Mouse (Mus musculus): ENCODE measurements around the gene Nol10. TPM values are rescaled to one million over a fixed set of nuclear protein-coding genes. Genes with fewer than 3 reads are reported as not detected.

The Nol10 gene
- polyA plus RNA-seq, 1 experiment = 6.3 TPM

- no peak overlapping the region for H3K27ac ChIP-seq (ENCODE audit: control insufficient read depth, insufficient read depth, low read length)
- 96% methylated on average over 2 of the region's 2 CpGs for WGBS
- H3K4me1 ChIP-seq (replicated peaks; ENCODE audit: control insufficient read depth, insufficient read depth, low read length) = no peaks in the 10 kb centered on the region
- no peak for DNase-seq
- H3K27me3 ChIP-seq (ENCODE audit: control insufficient read depth, insufficient read depth, low read length) = no peaks in the 10 kb centered on the region
- TF ChIP-seq CTCF (IDR thresholded peaks at IDR 0.05; ENCODE audit: borderline replicate concordance, control insufficient read depth, extremely low read depth, insufficient read depth, low read length, poor library complexity) (no peak), POLR2A (IDR thresholded peaks at IDR 0.05; ENCODE audit: control insufficient read depth, extremely low read depth, insufficient read depth, low read length, poor library complexity) (no peak)
- H3K36me3 ChIP-seq (ENCODE audit: control insufficient read depth, insufficient read depth, low read length) = peaks cover under 1% of the 10 kb centered on the region; the same call in 1 of the 2 replicates
- no peak overlapping the region for H3K4me3 ChIP-seq (ENCODE audit: control insufficient read depth, insufficient read depth, low read length)
Observed at GRCm38 (mm10) chr12:17411242-17411641, 63.0 kb downstream of the Nol10 start.

DNA sequence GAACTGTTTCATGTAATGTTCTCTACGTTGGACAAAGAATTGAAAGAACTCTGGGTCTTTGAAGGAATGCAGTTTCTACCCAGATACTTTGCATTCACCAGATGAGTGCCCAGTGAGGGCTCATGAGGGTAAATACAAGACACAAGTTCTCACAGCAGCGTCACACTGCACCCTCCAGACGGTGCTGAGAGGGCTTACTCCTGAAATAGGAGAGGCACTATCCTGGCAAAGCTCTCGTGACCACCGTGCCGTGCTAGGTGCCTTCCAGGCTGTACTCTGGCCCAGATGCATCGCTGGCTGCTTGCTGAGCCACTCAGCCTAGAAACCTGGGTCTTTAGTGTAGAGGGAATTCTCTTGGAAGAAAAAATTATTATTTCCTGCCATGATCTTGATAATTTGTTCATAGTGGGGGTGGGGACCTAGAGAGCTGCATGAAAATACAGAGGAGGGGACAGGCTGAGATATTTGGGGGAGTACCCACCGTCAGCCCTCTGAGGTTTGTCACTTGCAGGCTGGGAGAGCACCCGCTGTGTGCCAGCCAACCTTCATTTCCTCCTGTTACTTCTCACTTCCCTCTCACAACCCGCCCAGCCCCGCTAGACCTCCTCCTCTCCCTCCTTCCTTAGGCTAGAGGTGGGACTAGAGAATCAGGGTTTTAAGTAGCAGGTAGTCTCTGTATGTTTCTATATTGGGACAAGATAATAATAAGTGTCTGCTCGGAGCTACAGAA is 63.7 kb downstream of the Nol10 start:
- H3K36me3 ChIP-seq (ENCODE audit: control insufficient read depth, insufficient read depth, low read length) = peaks cover 4% of the 10 kb centered on the region; the same call in 1 of the 2 replicates
- no peaks in the 10 kb centered on the region for H3K27me3 ChIP-seq (ENCODE audit: control insufficient read depth, insufficient read depth, low read length)
- H3K4me3 ChIP-seq (ENCODE audit: control insufficient read depth, insufficient read depth, low read length) = no peak overlapping the region
- DNase-seq = peak; percentile 5
- H3K4me1 ChIP-seq (replicated peaks; ENCODE audit: control insufficient read depth, insufficient read depth, low read length) = no peaks in the 10 kb centered on the region
- TF ChIP-seq POLR2A (IDR thresholded peaks at IDR 0.05; ENCODE audit: control insufficient read depth, extremely low read depth, insufficient read depth, low read length, poor library complexity) = no peak
- TF ChIP-seq CTCF (IDR thresholded peaks at IDR 0.05; ENCODE audit: borderline replicate concordance, control insufficient read depth, extremely low read depth, insufficient read depth, low read length, poor library complexity) = no peak
- H3K27ac ChIP-seq (ENCODE audit: control insufficient read depth, insufficient read depth, low read length) = no peak overlapping the region
- 44% methylated on average over 12 of the region's 12 CpGs for WGBS

- 97% methylated on average over 7 of the region's 7 CpGs for WGBS
- H3K36me3 ChIP-seq (ENCODE audit: control insufficient read depth, insufficient read depth, low read length) = peaks cover 7% of the 10 kb centered on the region; the same call in 1 of the 2 replicates
Observed at GRCm38 (mm10) chr12:17414734-17415133, 66.5 kb downstream of the Nol10 start.

GRCm38 (mm10) chr12:17420168-17420810 is 72.0 kb downstream of the Nol10 start:
- H3K27ac ChIP-seq (ENCODE audit: control insufficient read depth, insufficient read depth, low read length) = no peak overlapping the region
- no peaks in the 10 kb centered on the region for H3K4me1 ChIP-seq (replicated peaks; ENCODE audit: control insufficient read depth, insufficient read depth, low read length)
- no peaks in the 10 kb centered on the region for H3K27me3 ChIP-seq (ENCODE audit: control insufficient read depth, insufficient read depth, low read length)
- no peak for TF ChIP-seq POLR2A (IDR thresholded peaks at IDR 0.05; ENCODE audit: control insufficient read depth, extremely low read depth, insufficient read depth, low read length, poor library complexity)
- TF ChIP-seq CTCF (IDR thresholded peaks at IDR 0.05; ENCODE audit: borderline replicate concordance, control insufficient read depth, extremely low read depth, insufficient read depth, low read length, poor library complexity) = no peak
- no peak overlapping the region for H3K4me3 ChIP-seq (ENCODE audit: control insufficient read depth, insufficient read depth, low read length)
- no peak for DNase-seq
- H3K36me3 ChIP-seq (ENCODE audit: control insufficient read depth, insufficient read depth, low read length) = peaks cover 7% of the 10 kb centered on the region; the same call in 1 of the 2 replicates
- WGBS = 86% methylated on average over 3 of the region's 3 CpGs

More at GRCm38 (mm10) chr12:17414734-17415133, 66.5 kb downstream of the Nol10 start:
- no peaks in the 10 kb centered on the region for H3K27me3 ChIP-seq (ENCODE audit: control insufficient read depth, insufficient read depth, low read length)
- H3K4me3 ChIP-seq (ENCODE audit: control insufficient read depth, insufficient read depth, low read length) = no peak overlapping the region
- no peak for TF ChIP-seq POLR2A (IDR thresholded peaks at IDR 0.05; ENCODE audit: control insufficient read depth, extremely low read depth, insufficient read depth, low read length, poor library complexity)
- no peak for TF ChIP-seq CTCF (IDR thresholded peaks at IDR 0.05; ENCODE audit: borderline replicate concordance, control insufficient read depth, extremely low read depth, insufficient read depth, low read length, poor library complexity)
- DNase-seq = no peak
- H3K4me1 ChIP-seq (replicated peaks; ENCODE audit: control insufficient read depth, insufficient read depth, low read length) = no peaks in the 10 kb centered on the region
- H3K27ac ChIP-seq (ENCODE audit: control insufficient read depth, insufficient read depth, low read length) = no peak overlapping the region

GRCm38 (mm10) chr12:17425254-17426169 is 77.3 kb downstream of the Nol10 start:
- 96% methylated on average over 11 of the region's 11 CpGs for WGBS
- no peak overlapping the region for H3K4me3 ChIP-seq (ENCODE audit: control insufficient read depth, insufficient read depth, low read length)
- H3K27ac ChIP-seq (ENCODE audit: control insufficient read depth, insufficient read depth, low read length) = no peak overlapping the region
- H3K4me1 ChIP-seq (replicated peaks; ENCODE audit: control insufficient read depth, insufficient read depth, low read length) = no peaks in the 10 kb centered on the region
- DNase-seq = no peak
- H3K27me3 ChIP-seq (ENCODE audit: control insufficient read depth, insufficient read depth, low read length) = no peaks in the 10 kb centered on the region
- H3K36me3 ChIP-seq (ENCODE audit: control insufficient read depth, insufficient read depth, low read length) = no peaks in the 10 kb centered on the region; the same call in 1 of the 2 replicates
- TF ChIP-seq POLR2A (IDR thresholded peaks at IDR 0.05; ENCODE audit: control insufficient read depth, extremely low read depth, insufficient read depth, low read length, poor library complexity) (no peak), CTCF (IDR thresholded peaks at IDR 0.05; ENCODE audit: borderline replicate concordance, control insufficient read depth, extremely low read depth, insufficient read depth, low read length, poor library complexity) (no peak)

- Histone ChIP-seq H3K27ac (ENCODE audit: control insufficient read depth, insufficient read depth, low read length) (no peak overlapping the region), H3K4me1 (replicated peaks; ENCODE audit: control insufficient read depth, insufficient read depth, low read length) (no peaks in the 10 kb centered on the region; the same call in 1 of the 2 replicates), H3K36me3 (ENCODE audit: control insufficient read depth, insufficient read depth, low read length) (no peaks in the 10 kb centered on the region; the same call in 1 of the 2 replicates), H3K27me3 (ENCODE audit: control insufficient read depth, insufficient read depth, low read length) (no peaks in the 10 kb centered on the region), H3K4me3 (ENCODE audit: control insufficient read depth, insufficient read depth, low read length) (no peak overlapping the region)
- no peak for DNase-seq
- TF ChIP-seq CTCF (IDR thresholded peaks at IDR 0.05; ENCODE audit: borderline replicate concordance, control insufficient read depth, extremely low read depth, insufficient read depth, low read length, poor library complexity) (no peak), POLR2A (IDR thresholded peaks at IDR 0.05; ENCODE audit: control insufficient read depth, extremely low read depth, insufficient read depth, low read length, poor library complexity) (no peak)
- 94% methylated on average over 3 of the region's 3 CpGs for WGBS
Observed at GRCm38 (mm10) chr12:17426735-17427134, 78.5 kb downstream of the Nol10 start.
